Mouse (Mus musculus): ENCODE measurements at regions not wholly inside any gene's neighbourhood (a gene's known extent, or its start where the extent isn't known, plus 50 kb on each side); places are given as distances from the start of the nearest gene placed in this dataset.

- no peak for DNase-seq (ENCODE audit: low read depth, low spot score)
These were observed 155.6 kb upstream of the Klf3 start for GRCm38 (mm10) chr5:64647417-64648125.

- no peak for DNase-seq (ENCODE audit: low read depth, low spot score)
These were observed 154.7 kb upstream of the Klf3 start for GRCm38 (mm10) chr5:64648492-64648891.

GRCm38 (mm10) chr5:64651407-64651806, 151.8 kb upstream of the Klf3 start:
- DNase-seq (ENCODE audit: low read depth, low spot score), result no peak

GRCm38 (mm10) chr5:64653764-64654163, 149.4 kb upstream of the Klf3 start:
- DNase-seq (ENCODE audit: low read depth, low spot score), result no peak

- no peak for DNase-seq (ENCODE audit: low read depth, low spot score)
These were observed 147.9 kb upstream of the Klf3 start for GRCm38 (mm10) chr5:64655286-64655685.

- DNase-seq (ENCODE audit: low read depth, low spot score), result no peak
These were observed 141.2 kb upstream of the Klf3 start for GRCm38 (mm10) chr5:64661959-64662358.

GRCm38 (mm10) chr5:64662476-64662875, 140.7 kb upstream of the Klf3 start:
- DNase-seq (ENCODE audit: low read depth, low spot score), result no peak

- no peak for DNase-seq (ENCODE audit: low read depth, low spot score)
These were observed 139.4 kb upstream of the Klf3 start for GRCm38 (mm10) chr5:64663766-64664165.

- DNase-seq (ENCODE audit: low read depth, low spot score), result no peak
These were observed 138.1 kb upstream of the Klf3 start for GRCm38 (mm10) chr5:64665064-64665463.

- DNase-seq (ENCODE audit: low read depth, low spot score), result peak; percentile 59
These were observed 136.9 kb upstream of the Klf3 start for GRCm38 (mm10) chr5:64666256-64666655.

GRCm38 (mm10) chr5:64667053-64667452, 136.1 kb upstream of the Klf3 start:
- peak; percentile 67 for DNase-seq (ENCODE audit: low read depth, low spot score)

- no peak for DNase-seq (ENCODE audit: low read depth, low spot score)
These were observed 129.3 kb upstream of the Klf3 start for GRCm38 (mm10) chr5:64673861-64674260.

- no peak for DNase-seq (ENCODE audit: low read depth, low spot score)
These were observed 126.8 kb upstream of the Klf3 start for GRCm38 (mm10) chr5:64676214-64676945.

GRCm38 (mm10) chr5:64676946-64677588, 126.1 kb upstream of the Klf3 start:
- DNase-seq (ENCODE audit: low read depth, low spot score), result no peak

GRCm38 (mm10) chr5:64678706-64679105, 124.5 kb upstream of the Klf3 start:
- DNase-seq (ENCODE audit: low read depth, low spot score), result no peak

GRCm38 (mm10) chr5:64679996-64680625, 123.1 kb upstream of the Klf3 start:
- DNase-seq (ENCODE audit: low read depth, low spot score), result no peak

- no peak for DNase-seq (ENCODE audit: low read depth, low spot score)
These were observed 122.0 kb upstream of the Klf3 start for GRCm38 (mm10) chr5:64681161-64681560.

GRCm38 (mm10) chr5:64682326-64682845, 120.8 kb upstream of the Klf3 start:
- DNase-seq (ENCODE audit: low read depth, low spot score), result no peak

- no peak for DNase-seq (ENCODE audit: low read depth, low spot score)
These were observed 119.8 kb upstream of the Klf3 start for GRCm38 (mm10) chr5:64683419-64683818.

- no peak for DNase-seq (ENCODE audit: low read depth, low spot score)
These were observed 118.9 kb upstream of the Klf3 start for GRCm38 (mm10) chr5:64684275-64684674.

- no peak for DNase-seq (ENCODE audit: low read depth, low spot score)
These were observed 113.0 kb upstream of the Klf3 start for GRCm38 (mm10) chr5:64690148-64690547.

All from skeletal muscle tissue, adult 2 months (tissue).